Mouse (Mus musculus) B cell, adult 2 months (primary cell): Measurements from ENCODE around the gene Kcnc1.

Experiments
- DNase-seq, 2 experiments: peaks; one replicate each; pipeline ENCODE4 v3.0.0; 2022

The Kcnc1 gene

GRCm38 (mm10) chr7:46396231-46396927 lies at the start of gene Kcnc1:
Gene Kcnc1 (plus strand): TSS chr7:46396497.
- peak; percentile 84 to 85 for DNase-seq

- no peak for DNase-seq
Measured at GRCm38 (mm10) chr7:46347692-46348091, 48.6 kb upstream of the Kcnc1 start.

- no peak for DNase-seq
Measured at GRCm38 (mm10) chr7:46348813-46349212, 47.5 kb upstream of the Kcnc1 start.

GRCm38 (mm10) chr7:46350119-46350702 lies 46.1 kb upstream of the Kcnc1 start:
- no peak for DNase-seq

GRCm38 (mm10) chr7:46352748-46353147 lies 43.5 kb upstream of the Kcnc1 start:
- no peak for DNase-seq

GRCm38 (mm10) chr7:46353216-46353615 lies 43.1 kb upstream of the Kcnc1 start:
- no peak for DNase-seq

- DNase-seq = no peak
Measured at GRCm38 (mm10) chr7:46353875-46354274, 42.4 kb upstream of the Kcnc1 start.

GRCm38 (mm10) chr7:46361776-46362175 lies 34.5 kb upstream of the Kcnc1 start:
- no peak for DNase-seq

- DNase-seq = no peak
Measured at GRCm38 (mm10) chr7:46364154-46364553, 32.1 kb upstream of the Kcnc1 start.

- DNase-seq = no peak
Measured at GRCm38 (mm10) chr7:46365810-46366209, 30.5 kb upstream of the Kcnc1 start.

- no peak for DNase-seq
Measured at GRCm38 (mm10) chr7:46371104-46371503, 25.2 kb upstream of the Kcnc1 start.

- no peak for DNase-seq
Measured at GRCm38 (mm10) chr7:46376172-46377007, 19.9 kb upstream of the Kcnc1 start, which contains the start of gene Myod1. Gene Myod1 (plus strand): TSS chr7:46376474.

- DNase-seq = no peak
Measured at GRCm38 (mm10) chr7:46377008-46377346, 19.3 kb upstream of the Kcnc1 start.

- DNase-seq = peak; percentile 44 to 53
Measured at GRCm38 (mm10) chr7:46378123-46378522, 18.2 kb upstream of the Kcnc1 start.

GRCm38 (mm10) chr7:46378983-46379382 lies 17.3 kb upstream of the Kcnc1 start:
- DNase-seq = peak; percentile 72 to 76

GRCm38 (mm10) chr7:46380625-46381024 lies 15.7 kb upstream of the Kcnc1 start:
- no peak for DNase-seq

GRCm38 (mm10) chr7:46387430-46387829 lies 8.9 kb upstream of the Kcnc1 start:
- DNase-seq = no peak

GRCm38 (mm10) chr7:46389456-46390085 lies 6.7 kb upstream of the Kcnc1 start:
- DNase-seq = peak; percentile 52 to 63

- DNase-seq = no peak
Measured at GRCm38 (mm10) chr7:46390226-46390625, 6.1 kb upstream of the Kcnc1 start.

GRCm38 (mm10) chr7:46391701-46392100 lies 4.6 kb upstream of the Kcnc1 start:
- DNase-seq = peak; percentile 40 to 42

GRCm38 (mm10) chr7:46393116-46393515 lies 3.2 kb upstream of the Kcnc1 start:
- peak; percentile 86 to 88 for DNase-seq

GRCm38 (mm10) chr7:46393718-46394511 lies 2.4 kb upstream of the Kcnc1 start:
- DNase-seq = no peak
